Mouse (Mus musculus) stomach, postnatal 0 days (tissue): ENCODE measurements around the gene Tomm6.

Experiments
- CTCF ChIP-seq: IDR thresholded peaks from 2 replicates; pipeline ENCODE4 v1.5.1; 2016; ENCODE audit warnings: antibody characterized with exemption, low read depth, mild to moderate bottlenecking, moderate library complexity
- EP300 ChIP-seq: optimal IDR thresholded peaks from 2 replicates; pipeline ENCODE3; 2016; ENCODE audit warnings: antibody characterized with exemption

DNA sequence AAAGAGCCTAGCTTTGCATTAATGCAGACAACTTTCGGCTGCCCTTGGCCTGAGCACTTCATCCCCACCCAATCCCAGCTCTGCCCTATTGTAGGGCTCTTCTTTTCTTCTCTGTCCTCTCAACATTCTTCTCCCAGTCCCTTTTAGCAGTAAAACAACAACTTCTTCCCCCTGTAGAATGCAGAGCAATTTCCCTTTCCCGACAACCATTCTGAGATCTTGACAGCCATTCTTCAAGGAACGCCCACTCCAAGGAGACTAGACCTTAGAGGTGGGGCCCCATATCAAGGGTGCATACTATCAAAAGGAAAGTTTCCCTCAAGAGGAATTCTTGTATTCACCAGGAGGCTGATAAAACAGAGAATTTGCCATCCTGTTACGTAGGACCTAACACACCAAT, 39.2 kb downstream of the Tomm6 start:
- TF ChIP-seq CTCF (no peak), EP300 (no peak)
